Mouse (Mus musculus) limb, embryonic 15.5 days (tissue): ENCODE data around the gene Cmtm1. TPM values are rescaled to one million over a fixed set of nuclear protein-coding genes. Genes with fewer than 3 reads are reported as not detected.
A peak's percentile ranks its signal among the peaks of the same experiment; 100 is the strongest.

Source experiments
- ATAC-seq: fragments of 200-750 bp; cut with Nextera tagmentation; 2 replicates; pipeline ENCODE4 v1.8.0; 2017; ENCODE audit warnings: low read depth, moderate TSS enrichment; ENCODE audit not compliant: insufficient number of reproducible peaks, low FRiP score, low TSS enrichment
- H3K27ac ChIP-seq: fragments of 300-500 bp; sonication (generic); 2 replicates; pipeline ENCODE4 v1.5.1; 2015; ENCODE audit warnings: moderate library complexity, mild to moderate bottlenecking, inconsistent platforms
- H3K27me3 ChIP-seq: fragments of 300-500 bp; sonication (generic); 2 replicates; pipeline ENCODE4 v1.6.1; 2015; ENCODE audit warnings: inconsistent platforms
- H3K36me3 ChIP-seq: fragments of 300-500 bp; sonication (generic); 2 replicates; pipeline ENCODE4 v1.6.1; 2015; ENCODE audit warnings: inconsistent platforms
- H3K4me1 ChIP-seq: fragments of 300-500 bp; sonication (generic); 2 replicates; pipeline ENCODE4 v1.6.1; 2015; ENCODE audit warnings: inconsistent platforms
- H3K4me2 ChIP-seq: fragments of 300-500 bp; sonication (generic); 2 replicates; pipeline ENCODE4 v1.6.1; 2015; ENCODE audit warnings: mild to moderate bottlenecking, inconsistent platforms
- H3K4me3 ChIP-seq: fragments of 300-500 bp; sonication (generic); 2 replicates; pipeline ENCODE4 v1.5.1; 2015; ENCODE audit warnings: mild to moderate bottlenecking, inconsistent platforms
- H3K9ac ChIP-seq: fragments of 300-500 bp; sonication (generic); 2 replicates; pipeline ENCODE4 v1.6.1; 2015; ENCODE audit warnings: inconsistent platforms
- H3K9me3 ChIP-seq: fragments of 300-500 bp; sonication (generic); 2 replicates; pipeline ENCODE4 v1.6.1; 2016; ENCODE audit warnings: inconsistent platforms
- WGBS: fragments of 180-500 bp; shearing (Covaris S2); methylation state at CpG from one replicate; pipeline ENCODE4 v1.1.7; 2015; 5-methylcytosine and 5-hydroxymethylcytosine counted together
- polyA plus RNA-seq: library from polyadenylated mRNA; unstranded; fragments of >200 nt; fragmentation: Nextera tagmentation; extraction: Ambion mirVana; gene quantifications from 2 replicates; pipeline ENCODE4 v1.2.1, GENCODE M21; 2015

The Cmtm1 gene
- polyA plus RNA-seq, 1 experiment from 2014 or later = not detected

DNA sequence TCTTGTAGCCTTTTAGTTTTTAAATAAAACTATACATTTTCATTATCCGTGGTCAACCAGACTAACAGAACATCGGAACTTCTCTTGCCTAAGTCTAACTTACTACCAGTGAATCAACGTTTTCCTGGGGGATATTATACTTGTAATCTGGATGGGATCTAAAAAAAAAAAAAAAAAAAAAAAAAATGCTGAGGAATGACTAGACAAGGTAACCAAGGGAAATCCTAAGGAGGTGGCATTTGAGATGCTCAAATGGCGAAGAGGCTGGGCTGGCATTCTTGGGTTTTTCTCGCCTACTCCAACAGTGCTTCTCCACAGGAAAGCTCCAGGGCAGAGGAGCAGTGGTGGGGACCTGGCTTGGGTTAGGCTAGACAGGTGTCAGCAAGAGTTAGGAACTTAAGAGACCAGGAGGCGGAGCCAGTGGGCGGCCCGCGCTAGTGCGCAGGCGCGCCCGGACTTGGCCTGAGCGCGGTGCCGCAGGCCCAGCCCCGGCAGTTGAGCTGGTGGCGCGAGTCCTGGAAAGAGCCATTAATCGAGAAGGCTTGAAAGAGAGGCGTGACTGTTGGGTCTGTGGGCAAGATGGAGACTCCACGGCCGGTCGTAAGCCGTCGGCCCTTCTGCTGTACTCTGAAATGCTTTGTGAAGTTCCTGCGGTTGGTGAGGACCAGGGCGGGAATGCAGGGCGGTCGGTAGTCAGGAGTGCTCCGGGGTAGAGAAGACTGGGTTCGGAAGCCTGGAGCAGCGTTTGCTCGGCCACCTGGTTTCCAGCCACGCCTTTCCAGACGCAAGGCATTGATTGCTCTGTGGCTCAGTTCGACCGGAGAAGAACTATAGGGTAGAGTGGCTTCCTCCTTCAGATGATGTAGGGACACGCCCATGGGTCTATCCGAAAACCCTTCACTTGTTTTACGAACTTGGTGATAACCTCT is 59.2 kb downstream of the Cmtm1 start, which contains the start of gene Cklf:
Cklf (plus strand) TSS at position 423 of the 929 bp plus-strand sequence.
- Histone ChIP-seq H3K9ac (peak within 1 kb of the TSS; percentile 49), H3K4me1 (peaks cover 23% of the 10 kb centered on the region), H3K36me3 (no peaks in the 10 kb centered on the region), H3K9me3 (no peaks in the 10 kb centered on the region), H3K4me3 (peak within 1 kb of the TSS; percentile 71), H3K27me3 (no peaks in the 10 kb centered on the region), H3K4me2 (peak within 1 kb of the TSS; percentile 79), H3K27ac (peak within 1 kb of the TSS; percentile 89)
- 3% methylated on average over 41 of the region's 41 CpGs for WGBS
- peak; percentile 82 for ATAC-seq

DNA sequence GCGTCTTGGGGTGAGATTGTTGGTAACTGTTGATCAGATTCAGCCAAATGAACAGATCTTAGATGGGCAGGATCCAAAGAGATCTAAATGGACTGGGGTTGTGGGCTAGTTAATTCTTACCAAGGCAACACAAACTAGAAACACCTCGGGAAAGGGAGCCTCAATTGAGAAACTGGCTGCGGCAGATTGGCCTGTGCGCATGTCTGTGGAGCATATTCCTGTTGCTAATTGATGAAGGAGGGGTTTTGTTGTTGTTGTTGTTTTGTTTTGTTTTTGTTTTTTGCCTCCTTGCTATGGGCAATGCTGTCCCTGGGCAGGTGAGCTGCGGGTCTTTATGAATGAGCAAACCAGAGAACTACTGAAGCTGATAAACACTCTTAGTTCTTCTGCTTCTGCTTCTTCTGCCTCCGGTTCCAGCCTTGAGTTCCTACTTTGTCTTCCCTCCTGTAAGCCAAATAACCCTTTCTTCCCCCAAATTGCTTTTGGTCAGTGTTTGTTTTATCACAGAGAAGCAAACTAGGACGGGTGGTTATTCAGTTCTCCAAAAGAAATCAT is 60.4 kb downstream of the Cmtm1 start:
- no peaks in the 10 kb centered on the region for H3K9me3 ChIP-seq
- H3K4me2 ChIP-seq = no peak overlapping the region
- no peak overlapping the region for H3K4me3 ChIP-seq
- ATAC-seq = no peak
- no peak overlapping the region for H3K27ac ChIP-seq
- H3K9ac ChIP-seq = no peak overlapping the region
- WGBS = 80% methylated on average over 7 of the region's 7 CpGs
- peaks cover 23% of the 10 kb centered on the region for H3K4me1 ChIP-seq
- H3K36me3 ChIP-seq = peaks cover 9% of the 10 kb centered on the region; the same call in 1 of the 2 replicates
- H3K27me3 ChIP-seq = no peaks in the 10 kb centered on the region

DNA sequence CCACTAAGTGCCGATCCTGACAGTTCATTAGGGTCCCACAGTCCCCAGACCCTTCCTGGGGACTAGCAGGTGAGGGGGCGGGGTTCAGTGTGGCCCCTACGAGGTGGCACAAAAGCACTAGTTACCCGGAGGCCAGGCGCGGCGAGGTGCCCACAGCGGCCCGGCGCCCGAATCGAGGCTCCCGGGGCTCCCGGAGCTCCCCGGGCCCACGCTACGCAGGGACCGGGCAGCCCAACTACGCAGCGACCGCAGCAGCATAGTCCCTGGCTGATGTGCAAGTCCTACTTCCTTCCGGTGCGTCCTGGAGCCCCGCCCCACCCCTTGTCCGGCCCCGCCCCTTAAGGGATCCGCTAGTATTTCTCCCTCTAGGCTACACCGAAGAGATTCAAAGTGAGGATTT is 61.7 kb downstream of the Cmtm1 start, which contains the start of gene Tk2:
Tk2 (minus strand) TSS at position 283 of the 400 bp plus-strand sequence.
- H3K27me3 ChIP-seq = no peaks in the 10 kb centered on the region
- 0% methylated on average over 28 of the region's 28 CpGs for WGBS
- peak; percentile 57; the same call in 1 of the 2 replicates for ATAC-seq
- H3K9me3 ChIP-seq = no peaks in the 10 kb centered on the region
- peak within 1 kb of the TSS; percentile 73 for H3K4me2 ChIP-seq
- H3K4me3 ChIP-seq = peak within 1 kb of the TSS; percentile 97
- peaks cover 23% of the 10 kb centered on the region for H3K4me1 ChIP-seq
- peak within 1 kb of the TSS; percentile 75 for H3K9ac ChIP-seq
- peaks cover 9% of the 10 kb centered on the region; the same call in 1 of the 2 replicates for H3K36me3 ChIP-seq
- H3K27ac ChIP-seq = peak within 1 kb of the TSS; percentile 75

DNA sequence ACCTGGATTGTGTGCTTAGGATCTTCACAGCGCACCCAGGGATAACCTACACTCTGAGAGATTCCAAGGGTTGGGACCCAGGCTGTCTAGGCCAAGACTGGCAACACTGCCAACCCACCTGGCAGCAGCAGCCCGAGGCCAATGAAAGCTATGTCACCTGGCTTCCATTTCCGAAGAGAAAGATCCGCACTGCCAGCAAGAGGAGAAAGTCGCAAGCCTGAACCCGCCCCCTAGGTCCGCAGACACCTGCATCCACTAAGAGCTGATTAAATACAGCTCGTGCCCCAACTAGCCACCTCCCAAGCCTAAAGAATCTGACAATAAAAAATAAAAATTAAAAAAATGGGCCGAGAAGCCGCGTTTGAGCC is 62.1 kb downstream of the Cmtm1 start:
- 3% methylated on average over 11 of the region's 11 CpGs for WGBS
- Histone ChIP-seq H3K27me3 (no peaks in the 10 kb centered on the region), H3K4me3 (peak overlapping the region; percentile 97), H3K9me3 (no peaks in the 10 kb centered on the region), H3K4me2 (peak overlapping the region; percentile 73), H3K27ac (peak overlapping the region; percentile 75), H3K4me1 (peaks cover 23% of the 10 kb centered on the region), H3K36me3 (peaks cover 13% of the 10 kb centered on the region; the same call in 1 of the 2 replicates), H3K9ac (peak overlapping the region; percentile 75)
- ATAC-seq = no peak

DNA sequence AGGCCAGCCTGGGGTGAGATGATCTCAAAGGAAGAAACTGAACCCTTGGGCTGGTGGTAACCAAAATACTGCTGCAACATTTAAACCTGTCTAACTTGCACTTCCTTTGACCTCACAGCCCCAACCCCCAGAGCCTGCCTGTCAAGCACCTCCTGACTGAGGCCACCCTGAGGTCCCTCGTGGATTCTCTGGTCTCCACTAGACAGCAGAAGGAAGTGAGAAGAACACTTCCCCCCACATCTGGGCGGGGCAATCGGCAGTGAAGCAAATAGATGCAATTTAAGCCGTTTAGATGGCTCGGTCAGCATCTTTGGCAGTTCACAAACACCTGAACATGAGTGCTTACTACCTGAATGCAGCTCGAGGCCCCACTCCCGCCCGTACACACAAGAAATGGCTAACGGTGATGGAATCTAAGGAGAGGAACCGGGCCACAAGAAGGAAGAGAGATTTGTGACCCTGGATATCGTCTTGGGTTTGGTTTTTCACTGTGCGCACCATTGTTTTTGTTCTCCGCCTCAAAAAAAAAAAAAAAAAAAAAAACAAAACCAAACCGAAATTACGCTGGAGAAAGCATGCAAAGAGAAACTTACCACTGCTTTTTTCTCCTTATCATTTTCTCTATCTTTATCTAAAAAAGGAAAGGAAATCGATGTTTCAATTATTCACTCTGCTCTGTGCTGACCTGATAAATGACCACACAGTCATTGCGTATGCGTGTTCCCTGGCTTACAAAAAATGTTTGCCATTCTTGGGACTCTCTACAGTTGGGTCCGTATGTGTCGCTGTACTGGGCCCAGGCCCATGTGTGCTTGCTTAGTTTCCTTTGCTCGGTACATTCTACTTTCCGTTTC is 62.7 kb downstream of the Cmtm1 start:
- Histone ChIP-seq H3K27ac (0 out of 2 replicates have a peak overlapping the region, but pooled peaks have one; percentile 75), H3K4me3 (peak overlapping the region; percentile 97), H3K4me1 (peaks cover 23% of the 10 kb centered on the region), H3K9me3 (no peaks in the 10 kb centered on the region), H3K4me2 (peak overlapping the region; percentile 73), H3K27me3 (no peaks in the 10 kb centered on the region), H3K36me3 (peaks cover 19% of the 10 kb centered on the region; the same call in 1 of the 2 replicates), H3K9ac (peak overlapping the region; percentile 75)
- no peak for ATAC-seq
- WGBS = 69% methylated on average over 22 of the region's 22 CpGs

DNA sequence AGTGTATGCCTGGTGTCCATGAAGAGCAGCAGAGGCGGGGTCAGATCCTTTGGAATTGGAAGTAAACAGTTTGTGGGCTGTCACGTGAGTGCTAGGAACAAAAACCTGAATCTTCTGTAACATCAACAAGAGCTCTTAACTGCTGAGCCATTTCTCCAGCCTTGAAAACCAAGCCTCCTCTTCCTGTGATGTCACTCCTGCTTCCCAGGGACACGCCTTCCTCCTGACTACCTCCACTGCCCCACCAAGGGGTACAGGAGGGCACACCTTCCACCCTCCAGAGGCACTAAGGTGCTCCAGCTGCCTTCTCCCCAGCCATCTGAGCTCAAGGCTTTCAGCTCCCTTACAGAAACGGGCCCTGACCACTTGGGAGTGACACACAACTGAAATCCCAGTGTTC is 63.3 kb downstream of the Cmtm1 start:
- no peak overlapping the region for H3K4me2 ChIP-seq
- H3K27ac ChIP-seq = no peak overlapping the region
- H3K4me3 ChIP-seq = no peak overlapping the region
- H3K4me1 ChIP-seq = peaks cover 18% of the 10 kb centered on the region
- no peaks in the 10 kb centered on the region for H3K9me3 ChIP-seq
- H3K9ac ChIP-seq = no peak overlapping the region
- H3K27me3 ChIP-seq = no peaks in the 10 kb centered on the region
- WGBS = 82% methylated on average over 4 of the region's 4 CpGs
- peaks cover 22% of the 10 kb centered on the region; the same call in 1 of the 2 replicates for H3K36me3 ChIP-seq
- ATAC-seq = no peak

Other genes starting within 250 kb of the Cmtm1 start
- gene Cdh5, start 208.5 kb downstream of the Cmtm1 start, polyA plus RNA-seq = 31.6 and 36.5 TPM in 2 replicates
- 1.1 and 1.7 TPM in 2 replicates for gene Bean1, start 139.7 kb downstream of the Cmtm1 start, polyA plus RNA-seq
- gene Tk2, start 61.6 kb downstream of the Cmtm1 start, polyA plus RNA-seq = 16.2 and 18.0 TPM in 2 replicates
- 36.9 and 38.4 TPM in 2 replicates for gene Cklf, start 59.3 kb downstream of the Cmtm1 start, polyA plus RNA-seq
- not detected in 2 replicates for gene Cmtm2a, start 17.0 kb downstream of the Cmtm1 start, polyA plus RNA-seq
- not detected in 2 replicates for gene Gm45711, start 64 bp downstream of the Cmtm1 start, polyA plus RNA-seq
- not detected in 2 replicates for gene Gm11020, start 11.4 kb upstream of the Cmtm1 start, polyA plus RNA-seq
- gene Cmtm2b, start 12.1 kb upstream of the Cmtm1 start, polyA plus RNA-seq = not detected in 2 replicates
- 166 and 178 TPM in 2 replicates for gene Cmtm3, start 29.3 kb upstream of the Cmtm1 start, polyA plus RNA-seq
- gene Cmtm4, start 85.7 kb upstream of the Cmtm1 start, polyA plus RNA-seq = 1.7 and 2.7 TPM in 2 replicates
- gene Dync1li2, start 132.9 kb upstream of the Cmtm1 start, polyA plus RNA-seq = 53.7 and 62.8 TPM in 2 replicates
- 0.40 and 0.42 TPM in 2 replicates for gene Terb1, start 199.8 kb upstream of the Cmtm1 start, polyA plus RNA-seq
- gene Nae1, start 224.5 kb upstream of the Cmtm1 start, polyA plus RNA-seq = 92.1 and 93.8 TPM in 2 replicates
- 1.0 and 1.2 TPM in 2 replicates for gene Car7, start 224.5 kb upstream of the Cmtm1 start, polyA plus RNA-seq